ENCODE assay signal across 8 mouse cellular contexts in genomic region chr16:10689748-10690318, GRCm38 (mm10).
DNase-seq lines count a peak whose midpoint lies in the region; ATAC-seq and TF ChIP-seq lines count a peak whose summit lies in the region.

No protein-coding gene starts in this region.

- H3K4me3 ChIP-seq in cerebellum, adult 2 months (replicated peaks; ENCODE audit: insufficient read depth, low read depth, low read length): no peak overlapping the region
- H3K4me3 ChIP-seq in heart, embryonic 13.5 days: no peak overlapping the region

- H3K36me3 ChIP-seq in heart, embryonic 13.5 days: no peaks in the 10 kb centered on the region

- no peak overlapping the region for H3K27ac ChIP-seq in cerebellum, adult 2 months (ENCODE audit: insufficient read depth, low read length)
- peak overlapping the region; percentile 89 for H3K27ac ChIP-seq in heart, embryonic 13.5 days (replicated peaks)

- H3K4me2 ChIP-seq in heart, embryonic 13.5 days: peak overlapping the region; percentile 28

- 45% methylated on average over 6 of the region's 6 CpGs for WGBS in cerebellum, adult 2 months
- 43% methylated on average over 6 of the region's 6 CpGs for WGBS in heart, embryonic 13.5 days

- H3K9me3 ChIP-seq in heart, embryonic 13.5 days: no peaks in the 10 kb centered on the region

- no peaks in the 10 kb centered on the region for H3K27me3 ChIP-seq in cerebellum, adult 2 months (ENCODE audit: control insufficient read depth, insufficient read depth, low read length)
- H3K27me3 ChIP-seq in heart, embryonic 13.5 days (replicated peaks): peaks cover 3% of the 10 kb centered on the region; the same call in 1 of the 2 replicates

- peak; percentile 26 to 50 for DNase-seq in cerebellum, adult 2 months
- DNase-seq in cerebellum, adult 11-12 months: no peak
- peak; percentile 49 to 61 for DNase-seq in kidney, postnatal 36 days
- DNase-seq in ovary, postnatal 10 days (ENCODE audit: low spot score): no peak
- no peak for DNase-seq in left cerebral cortex, adult 18-20 months (ENCODE audit: low spot score in 2 of 2)
- no peak for DNase-seq in yolk sac, embryonic 10.5 days (ENCODE audit: low spot score)

- no peak for TF ChIP-seq CTCF in cerebellum, adult 2 months (IDR thresholded peaks at IDR 0.05; ENCODE audit: borderline replicate concordance, insufficient read depth, low read depth, low read length)

- peak; percentile 44 for ATAC-seq in heart, embryonic 13.5 days (ENCODE audit: extremely low read depth, insufficient number of reproducible peaks, low FRiP score, low TSS enrichment)
- peak; percentile 23; the same call in 1 of the 2 replicates for ATAC-seq in neutrophil, adult 5-6 weeks (ENCODE audit: extremely low read depth, insufficient number of reproducible peaks, low FRiP score, poor library complexity, severe bottlenecking)

- TF ChIP-seq POLR2A in cerebellum, adult 2 months (IDR thresholded peaks at IDR 0.05; ENCODE audit: borderline replicate concordance, insufficient read depth, low read length): no peak

- H3K4me1 ChIP-seq in cerebellum, adult 2 months (ENCODE audit: control insufficient read depth, insufficient read depth, low read length): peaks cover 20% of the 10 kb centered on the region
- peaks cover 42% of the 10 kb centered on the region for H3K4me1 ChIP-seq in heart, embryonic 13.5 days

- no peak overlapping the region for H3K9ac ChIP-seq in heart, embryonic 13.5 days

Comparison
In these comparisons a context has a peak if more than half of its experiments do, and no peak if none do; other contexts are left out.
1. DNase-seq: peak in cerebellum, adult 2 months (2 of 2) and kidney, postnatal 36 days (2 of 2); none in cerebellum, adult 11-12 months (single experiment), ovary, postnatal 10 days (single experiment), left cerebral cortex, adult 18-20 months (0 of 2) and yolk sac, embryonic 10.5 days (single experiment).